Mouse (Mus musculus) retina, adult 2 months (tissue): ENCODE measurements around the gene Ankrd42.

Source experiments
- DNase-seq: peaks from one replicate; pipeline ENCODE4 v3.0.0-alpha.2; 2012; ENCODE audit warnings: low read depth, low spot score

Ankrd42 gene

DNA sequence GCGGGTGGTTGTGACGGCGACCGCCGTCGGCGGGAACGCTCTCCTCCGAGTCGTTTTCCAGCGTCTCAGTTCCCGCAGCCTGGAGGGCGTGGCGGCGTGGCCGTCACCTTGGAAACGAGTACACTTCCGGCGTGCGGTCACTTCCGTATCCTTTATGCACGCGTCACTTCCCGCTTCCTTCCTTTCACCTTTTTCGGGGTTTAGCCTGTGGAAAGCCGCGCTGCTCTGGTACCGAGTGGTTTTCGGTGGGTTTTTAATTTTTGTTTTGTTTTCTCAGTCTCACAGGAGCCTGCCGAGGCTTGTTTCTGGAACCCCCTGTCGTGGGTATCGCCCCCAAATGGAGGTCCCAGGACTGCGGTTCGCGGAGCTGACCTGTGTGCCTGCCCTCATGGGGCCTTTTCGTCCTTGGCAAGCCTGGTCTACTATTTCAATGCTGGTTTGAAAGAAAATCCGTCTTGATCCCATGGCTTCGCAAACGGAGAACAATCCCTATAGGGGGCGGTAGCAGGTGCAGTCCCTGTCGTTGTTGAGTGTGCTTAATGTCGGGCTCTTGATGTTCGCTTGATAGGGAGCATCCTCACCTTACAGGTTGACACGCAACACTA is at the start of gene Ankrd42:
Gene Ankrd42 (minus strand): TSS at position 122 of the 605 bp plus-strand sequence.
- DNase-seq: peak; percentile 82

- DNase-seq: no peak
Measured at GRCm38 (mm10) chr7:92677346-92677745, 40.4 kb upstream of the Ankrd42 start.

DNA sequence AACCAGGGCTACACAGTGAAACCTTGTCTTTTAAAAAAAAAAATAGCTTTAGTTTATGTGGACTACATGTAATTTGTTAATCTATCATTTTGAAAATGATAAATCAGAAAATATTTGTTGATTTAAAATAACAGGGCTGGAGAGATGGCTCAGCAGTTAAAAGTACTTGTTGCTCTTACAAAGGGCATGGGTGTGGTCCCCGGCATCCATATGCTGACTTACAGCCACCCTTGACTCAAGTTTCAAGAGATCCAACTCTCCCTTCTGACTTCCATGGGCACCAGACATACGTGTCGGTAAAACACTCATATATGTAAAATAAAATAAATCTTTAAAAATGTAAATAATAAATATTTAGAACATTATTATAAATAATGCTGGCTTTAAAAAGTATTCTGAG is 38.2 kb upstream of the Ankrd42 start:
- DNase-seq: no peak

GRCm38 (mm10) chr7:92669507-92670471 is 32.8 kb upstream of the Ankrd42 start, which contains the start of gene Pcf11:
Gene Pcf11 (minus strand): TSS chr7:92669934.
- peak; percentile 93 for DNase-seq

GRCm38 (mm10) chr7:92668791-92669506 is 32.0 kb upstream of the Ankrd42 start:
- DNase-seq: peak; percentile 26

- no peak for DNase-seq
Measured at GRCm38 (mm10) chr7:92666274-92666820, 29.4 kb upstream of the Ankrd42 start.

GRCm38 (mm10) chr7:92658050-92658449 is 21.1 kb upstream of the Ankrd42 start:
- DNase-seq: no peak

- DNase-seq: no peak
Measured at GRCm38 (mm10) chr7:92656386-92656785, 19.4 kb upstream of the Ankrd42 start.

GRCm38 (mm10) chr7:92653329-92653728 is 16.4 kb upstream of the Ankrd42 start:
- DNase-seq: no peak

DNA sequence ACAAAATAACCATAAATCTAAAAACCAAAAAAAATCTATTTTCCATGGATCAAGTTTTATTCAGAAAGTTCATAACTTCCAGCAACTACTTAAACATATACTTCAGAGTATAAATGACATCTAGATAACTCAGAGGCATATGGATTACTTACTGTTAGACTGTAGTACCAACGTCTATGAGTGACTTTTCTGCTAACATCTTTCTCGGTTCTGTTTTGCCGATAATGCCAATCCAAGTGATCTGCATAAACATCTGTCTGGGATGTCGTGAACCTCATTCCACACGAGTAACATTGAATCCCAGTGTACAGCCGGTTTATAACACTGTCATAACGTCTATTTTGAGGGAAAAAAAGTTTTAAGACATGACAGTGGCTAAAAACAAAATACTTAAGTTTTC is 10.8 kb upstream of the Ankrd42 start:
- no peak for DNase-seq

GRCm38 (mm10) chr7:92642358-92642757 is 5.4 kb upstream of the Ankrd42 start:
- DNase-seq: no peak

DNA sequence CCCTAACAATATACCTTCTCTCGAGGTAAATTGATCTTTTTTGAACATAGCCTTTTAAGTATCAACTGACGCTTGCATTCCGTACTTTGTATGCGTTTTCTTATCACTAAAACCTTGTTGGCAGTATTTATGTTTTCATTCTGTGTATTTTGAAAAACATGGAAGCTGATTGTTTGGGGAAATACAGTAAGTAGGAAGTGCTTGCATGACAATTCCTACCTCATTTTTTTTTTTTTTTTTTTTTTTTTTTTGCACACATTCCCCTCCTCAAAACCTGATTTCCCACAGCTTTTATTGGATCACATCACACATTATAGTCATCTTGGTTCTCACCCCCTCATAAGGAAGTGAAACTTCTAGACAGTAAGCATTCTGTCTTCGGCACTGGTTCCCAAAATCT is 1.1 kb upstream of the Ankrd42 start:
- no peak for DNase-seq

- no peak for DNase-seq
Measured at GRCm38 (mm10) chr7:92636295-92637011, 489 bp downstream of the Ankrd42 start.

- no peak for DNase-seq
Measured at GRCm38 (mm10) chr7:92630167-92630566, 6.8 kb downstream of the Ankrd42 start.

GRCm38 (mm10) chr7:92624488-92624887 is 12.5 kb downstream of the Ankrd42 start:
- no peak for DNase-seq

DNA sequence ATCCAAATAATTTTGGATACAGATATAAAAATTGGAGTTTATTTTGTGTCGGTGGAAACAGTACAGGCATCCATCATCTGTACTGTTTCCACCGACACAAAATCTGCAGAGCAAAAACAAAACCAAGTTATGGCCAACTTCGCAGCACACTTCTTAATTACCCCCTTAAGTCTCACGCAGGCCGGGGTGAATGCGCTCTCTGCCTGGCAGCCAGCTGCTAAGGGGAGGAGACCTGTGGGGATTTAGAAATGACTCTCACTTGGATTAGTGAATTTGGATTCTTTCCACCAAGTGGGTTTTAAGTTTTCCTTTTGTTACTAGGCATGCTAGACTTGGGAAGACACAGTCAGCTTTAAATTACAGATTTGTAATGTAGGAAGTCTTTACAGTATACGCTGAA is 26.1 kb downstream of the Ankrd42 start:
- DNase-seq: no peak

GRCm38 (mm10) chr7:92604961-92605360 is 32.0 kb downstream of the Ankrd42 start:
- no peak for DNase-seq

DNA sequence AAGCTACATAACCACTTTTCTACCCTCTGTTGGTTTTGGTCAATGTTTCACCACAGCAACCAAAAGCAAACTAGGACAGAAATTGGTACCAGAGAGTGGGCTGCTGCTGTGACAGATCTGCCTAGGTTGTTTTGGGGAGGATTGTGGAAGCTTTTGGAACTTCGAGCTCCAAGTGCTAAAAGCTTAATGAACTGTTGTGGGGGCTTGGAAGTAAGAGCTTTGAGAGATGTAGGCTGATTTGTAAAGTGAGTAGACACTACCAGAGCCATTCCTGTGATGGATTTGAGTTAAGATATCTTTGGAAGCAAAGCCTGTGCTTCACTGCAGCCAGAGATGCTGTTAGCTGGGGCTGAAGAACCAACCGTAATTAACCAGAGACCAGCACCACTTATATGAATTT is 46.1 kb downstream of the Ankrd42 start:
- DNase-seq: no peak

DNA sequence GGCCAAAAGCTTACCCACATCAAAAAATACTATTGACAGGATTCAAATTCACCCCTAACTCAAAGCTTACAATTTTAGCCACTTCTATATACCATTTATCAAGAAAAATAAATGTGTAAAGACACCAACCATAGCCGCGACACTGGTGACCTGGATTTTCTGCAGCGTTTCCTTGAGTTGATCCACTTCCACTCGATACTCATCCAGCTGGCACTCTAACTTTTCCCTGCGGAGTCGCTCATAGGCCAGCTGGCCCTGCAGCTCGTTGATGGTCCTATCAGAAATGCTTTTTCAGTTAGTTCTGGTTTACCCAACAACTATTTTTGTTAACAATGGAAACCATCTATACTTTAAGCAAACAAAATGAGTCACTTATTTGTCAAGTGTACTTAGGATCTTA is 47.0 kb downstream of the Ankrd42 start:
- DNase-seq: no peak

DNA sequence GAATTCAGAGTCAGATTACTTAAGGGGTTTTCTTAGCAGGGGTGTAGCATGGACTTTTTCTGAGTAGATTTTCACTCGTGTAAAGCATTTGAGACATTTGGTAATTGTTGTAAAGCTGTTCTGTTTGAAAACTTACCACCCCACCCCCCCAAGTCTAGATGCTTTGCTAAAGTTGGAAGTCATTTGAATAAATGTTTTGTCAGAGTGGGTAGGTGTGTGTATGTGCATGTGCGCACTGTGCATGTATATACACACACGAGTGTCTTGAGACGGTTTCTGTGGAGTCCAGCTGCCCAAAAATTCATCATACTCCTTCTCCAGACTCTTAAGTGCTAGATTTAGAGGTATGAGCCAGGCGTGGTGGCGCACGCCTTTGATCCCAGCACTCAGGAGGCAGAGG is 53.4 kb downstream of the Ankrd42 start:
- no peak for DNase-seq

DNA sequence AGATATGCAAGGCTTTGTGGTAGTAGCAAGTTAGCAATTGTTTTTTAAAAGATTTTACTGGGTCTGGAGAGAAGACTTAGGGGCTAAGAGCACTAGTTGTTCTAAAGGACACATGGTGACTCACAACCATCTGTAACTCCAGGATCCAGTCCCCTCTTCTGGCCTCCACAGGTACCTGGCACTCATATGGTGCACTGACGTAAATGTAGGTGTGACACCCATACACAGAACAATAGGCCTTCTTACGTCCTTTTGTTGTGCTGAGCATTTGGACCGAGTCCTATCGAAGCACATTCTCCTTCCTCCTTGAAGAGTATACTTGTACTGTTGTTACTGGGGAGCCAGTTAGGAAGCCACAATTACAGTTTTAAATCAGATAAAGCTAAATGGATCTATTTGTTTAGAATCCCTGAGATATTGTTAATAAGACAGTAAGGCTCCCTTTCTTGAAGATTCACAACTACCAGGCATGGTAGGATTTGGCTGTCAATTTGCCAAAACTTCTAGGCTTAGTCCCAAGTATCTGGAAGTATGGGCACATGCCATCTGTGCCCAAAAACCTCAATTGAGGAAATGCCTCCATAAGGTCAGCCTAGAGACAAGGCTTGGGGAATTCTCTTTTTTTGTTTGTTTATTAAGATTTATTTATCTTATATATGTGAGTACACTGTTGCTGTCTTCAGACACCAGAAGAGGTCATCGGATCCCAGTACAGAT is 56.3 kb downstream of the Ankrd42 start:
- no peak for DNase-seq
